8 mouse cellular contexts compared by ENCODE assay signal in the genomic region with DNA sequence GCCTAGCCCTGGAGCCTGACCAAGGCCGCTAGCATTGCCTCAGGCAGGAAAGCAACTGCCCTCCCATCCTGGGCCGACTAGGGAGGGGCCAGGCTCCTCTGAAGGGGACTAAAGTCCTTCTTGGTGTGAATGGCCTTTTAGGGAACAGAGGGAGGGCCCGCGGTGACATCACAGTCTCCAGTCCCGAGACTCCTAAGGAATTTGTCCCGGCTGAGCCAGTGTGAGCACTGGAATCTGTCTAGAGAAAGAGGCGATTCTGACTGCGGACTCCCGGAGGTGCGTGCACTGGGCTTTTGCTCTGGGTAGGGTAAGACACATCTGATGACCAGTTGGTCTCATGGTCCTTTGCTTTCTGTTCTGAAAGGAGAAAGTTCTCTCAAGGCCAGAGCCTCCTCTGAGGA.
DNase-seq lines count a peak whose midpoint lies in the region; ATAC-seq lines count a peak whose summit lies in the region.

No protein-coding gene starts in this region.

- H3K4me2 ChIP-seq in embryonic facial prominence, embryonic 15.5 days (replicated peaks), result peak overlapping the region; percentile 42
- peak overlapping the region; percentile 70 for H3K4me2 ChIP-seq in heart, embryonic 11.5 days
- peak overlapping the region; percentile 59 for H3K4me2 ChIP-seq in kidney, embryonic 15.5 days

- peak; percentile 31 to 33 for DNase-seq in left cerebral cortex, postnatal 14 days (ENCODE audit: low spot score in 2 of 2)
- DNase-seq in left cerebral cortex, adult 11 months (ENCODE audit: low spot score), result no peak
- peak; percentile 96 for DNase-seq in lung, postnatal 10 days
- peak; percentile 26 for DNase-seq in right cerebral cortex, postnatal 14 days

- peak overlapping the region; percentile 35 for H3K4me3 ChIP-seq in embryonic facial prominence, embryonic 15.5 days (replicated peaks)
- H3K4me3 ChIP-seq in heart, embryonic 11.5 days (ENCODE audit: low read depth, low read length), result peak overlapping the region; percentile 49
- peak overlapping the region; percentile 48 for H3K4me3 ChIP-seq in kidney, embryonic 15.5 days (replicated peaks)

- H3K27me3 ChIP-seq in embryonic facial prominence, embryonic 15.5 days, result no peaks in the 10 kb centered on the region
- no peaks in the 10 kb centered on the region for H3K27me3 ChIP-seq in heart, embryonic 11.5 days (ENCODE audit: control insufficient read depth, insufficient read depth, low read length)
- H3K27me3 ChIP-seq in kidney, embryonic 15.5 days, result no peaks in the 10 kb centered on the region

- H3K36me3 ChIP-seq in embryonic facial prominence, embryonic 15.5 days, result no peaks in the 10 kb centered on the region
- H3K36me3 ChIP-seq in heart, embryonic 11.5 days (ENCODE audit: control insufficient read depth, insufficient read depth, low read length), result peaks cover 3% of the 10 kb centered on the region; the same call in 1 of the 2 replicates
- peaks cover under 1% of the 10 kb centered on the region; the same call in 1 of the 2 replicates for H3K36me3 ChIP-seq in kidney, embryonic 15.5 days

- 9% methylated on average over 10 of the region's 10 CpGs for WGBS in embryonic facial prominence, embryonic 15.5 days
- WGBS in heart, embryonic 11.5 days (ENCODE audit: insufficient replicate concordance), result 3% methylated on average over 10 of the region's 10 CpGs
- WGBS in kidney, embryonic 15.5 days, result 2% methylated on average over 10 of the region's 10 CpGs

- H3K27ac ChIP-seq in embryonic facial prominence, embryonic 15.5 days (replicated peaks), result peak overlapping the region; percentile 80
- peak overlapping the region; percentile 96 for H3K27ac ChIP-seq in heart, embryonic 11.5 days (ENCODE audit: low read depth, low read length)
- peak overlapping the region; percentile 90 for H3K27ac ChIP-seq in kidney, embryonic 15.5 days

- peak; percentile 70 for ATAC-seq in embryonic facial prominence, embryonic 15.5 days (ENCODE audit: insufficient number of reproducible peaks, low FRiP score, low TSS enrichment, low read depth)
- ATAC-seq in heart, embryonic 11.5 days (replicated peaks; ENCODE audit: insufficient number of reproducible peaks, low FRiP score, low TSS enrichment), result peak; percentile 81
- ATAC-seq in kidney, embryonic 15.5 days (replicated peaks; ENCODE audit: low FRiP score), result peak; percentile 90
- ATAC-seq in CD4-positive, CD25-positive, alpha-beta regulatory T cell, adult 4 months, result no peak

- intact Hi-C loops in left cerebral cortex, postnatal 14 days (cut with DNase I), result no loop called here

- H3K9ac ChIP-seq in embryonic facial prominence, embryonic 15.5 days, result no peak overlapping the region
- peak overlapping the region; percentile 81 for H3K9ac ChIP-seq in heart, embryonic 11.5 days (ENCODE audit: low read depth, low read length)
- peak overlapping the region; percentile 40 for H3K9ac ChIP-seq in kidney, embryonic 15.5 days

- no peaks in the 10 kb centered on the region for H3K9me3 ChIP-seq in embryonic facial prominence, embryonic 15.5 days (replicated peaks)
- no peaks in the 10 kb centered on the region for H3K9me3 ChIP-seq in heart, embryonic 11.5 days (replicated peaks; ENCODE audit: control insufficient read depth, low read length)
- H3K9me3 ChIP-seq in kidney, embryonic 15.5 days (replicated peaks), result no peaks in the 10 kb centered on the region

- H3K4me1 ChIP-seq in embryonic facial prominence, embryonic 15.5 days, result peaks cover 31% of the 10 kb centered on the region
- H3K4me1 ChIP-seq in heart, embryonic 11.5 days (ENCODE audit: control insufficient read depth, insufficient read depth, low read length), result peaks cover 45% of the 10 kb centered on the region
- H3K4me1 ChIP-seq in kidney, embryonic 15.5 days, result peaks cover 57% of the 10 kb centered on the region
